Mouse (Mus musculus) neural tube, embryonic 14.5 days (tissue): Measurements from ENCODE around the gene Ckmt1. TPM values are rescaled to one million over a fixed set of nuclear protein-coding genes. Genes with fewer than 3 reads are reported as not detected.

Source experiments
- ATAC-seq: fragments of 200-750 bp; cut with Nextera tagmentation; 2 replicates; pipeline ENCODE4 v1.8.0; 2017; ENCODE audit warnings: low read depth, mild to moderate bottlenecking, moderate TSS enrichment, moderate library complexity
- H3K27ac ChIP-seq: fragments of 300-500 bp; sonication (generic); 2 replicates; pipeline ENCODE4 v1.5.1; 2014; ENCODE audit warnings: low read depth, mild to moderate bottlenecking, control low read depth, low read length, moderate library complexity, mixed read lengths
- H3K27me3 ChIP-seq: fragments of 300-500 bp; sonication (generic); 2 replicates; pipeline ENCODE4 v1.6.1; 2014; ENCODE audit warnings: low read length; ENCODE audit not compliant: control insufficient read depth, insufficient read depth
- H3K36me3 ChIP-seq: fragments of 300-500 bp; sonication (generic); 2 replicates; pipeline ENCODE4 v1.6.1; 2014; ENCODE audit warnings: low read length, mixed read lengths; ENCODE audit not compliant: control insufficient read depth, insufficient read depth
- H3K4me1 ChIP-seq: fragments of 300-500 bp; sonication (generic); 2 replicates; pipeline ENCODE4 v1.6.1; 2014; ENCODE audit warnings: low read length; ENCODE audit not compliant: control insufficient read depth, insufficient read depth
- H3K4me2 ChIP-seq: fragments of 300-500 bp; sonication (generic); 2 replicates; pipeline ENCODE4 v1.6.1; 2014; ENCODE audit warnings: mild to moderate bottlenecking, low read depth, low read length, control low read depth
- H3K4me3 ChIP-seq: fragments of 300-500 bp; sonication (generic); 2 replicates; pipeline ENCODE4 v1.5.1; 2014; ENCODE audit warnings: low read depth, low read length, control low read depth, mixed read lengths
- H3K9ac ChIP-seq: fragments of 300-500 bp; sonication (generic); replicated peaks from 2 replicates; pipeline ENCODE4 v1.6.1; 2014; ENCODE audit warnings: low read depth, mild to moderate bottlenecking, control low read depth, low read length, mixed read lengths
- H3K9me3 ChIP-seq: fragments of 300-500 bp; sonication (generic); 2 replicates; pipeline ENCODE4 v1.6.1; 2016; ENCODE audit warnings: low read length; ENCODE audit not compliant: control insufficient read depth
- WGBS: fragments of 180-500 bp; shearing (Covaris S2); extraction: QIAGEN DNeasy Blood & Tissue Kit; methylation state at CpG from one replicate; pipeline ENCODE4 v1.1.7; 2014; 5-methylcytosine and 5-hydroxymethylcytosine counted together
- polyA plus RNA-seq: library from polyadenylated mRNA; unstranded; fragments of >200 nt; fragmentation: Nextera tagmentation; extraction: Ambion mirVana; gene quantifications from 2 replicates; pipeline ENCODE4 v1.2.1, GENCODE M21; 2014

The Ckmt1 gene
- 83.5 and 108 TPM in 2 replicates for polyA plus RNA-seq

GRCm38 (mm10) chr2:121357494-121357893, at the start of gene Ckmt1:
Gene Ckmt1 (plus strand): TSS chr2:121357714.
- Histone ChIP-seq H3K9ac (peak within 1 kb of the TSS; percentile 64), H3K9me3 (no peaks in the 10 kb centered on the region), H3K27me3 (peaks cover 6% of the 10 kb centered on the region), H3K4me3 (peak within 1 kb of the TSS; percentile 43), H3K27ac (peak within 1 kb of the TSS; percentile 62; the same call in 1 of the 2 replicates), H3K36me3 (no peaks in the 10 kb centered on the region), H3K4me2 (peak within 1 kb of the TSS; percentile 54), H3K4me1 (0 out of 2 replicates have a peak, but pooled peaks cover 11% of the 10 kb centered on the region)
- WGBS = 69% methylated on average over 5 of the region's 5 CpGs
- ATAC-seq = no peak

DNA sequence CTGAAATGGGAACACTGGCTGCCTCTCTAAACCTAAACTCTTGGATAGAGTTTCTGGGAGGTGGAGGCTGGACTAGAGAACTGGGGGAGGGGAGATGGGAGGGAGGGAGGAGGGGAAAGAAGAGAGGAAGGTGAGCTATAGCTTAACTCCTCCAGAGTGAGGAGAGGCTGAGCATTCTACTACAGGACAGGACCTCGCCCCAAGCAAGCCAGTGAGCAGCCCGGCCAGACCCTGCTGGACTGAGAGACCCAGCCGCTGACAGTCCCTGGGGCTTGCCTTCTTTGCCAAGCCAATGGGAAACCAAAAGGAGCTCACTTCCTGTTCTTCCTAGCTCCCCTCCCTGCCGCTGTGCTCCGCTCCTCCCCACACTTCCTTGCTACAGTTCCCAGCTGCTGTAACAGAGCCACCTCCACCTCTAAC, 48.5 kb upstream of the Ckmt1 start:
- H3K9ac ChIP-seq = no peak overlapping the region
- 41% methylated on average over 5 of the region's 5 CpGs for WGBS
- 0 out of 2 replicates have a peak, but pooled peaks have one; percentile 34 for ATAC-seq
- H3K27me3 ChIP-seq = no peaks in the 10 kb centered on the region
- peaks cover 34% of the 10 kb centered on the region for H3K36me3 ChIP-seq
- no peak overlapping the region for H3K27ac ChIP-seq
- no peak overlapping the region for H3K4me2 ChIP-seq
- no peaks in the 10 kb centered on the region for H3K4me1 ChIP-seq
- no peak overlapping the region for H3K4me3 ChIP-seq
- no peaks in the 10 kb centered on the region for H3K9me3 ChIP-seq

- Histone ChIP-seq H3K4me3 (no peak overlapping the region), H3K9me3 (no peaks in the 10 kb centered on the region), H3K36me3 (peaks cover 7% of the 10 kb centered on the region; the same call in 1 of the 2 replicates), H3K9ac (no peak overlapping the region), H3K27me3 (no peaks in the 10 kb centered on the region), H3K27ac (no peak overlapping the region), H3K4me1 (no peaks in the 10 kb centered on the region), H3K4me2 (no peak overlapping the region)
- WGBS = 84% methylated on average over 8 of the region's 8 CpGs
- ATAC-seq = no peak
Measured at GRCm38 (mm10) chr2:121316278-121316677, 41.2 kb upstream of the Ckmt1 start.

DNA sequence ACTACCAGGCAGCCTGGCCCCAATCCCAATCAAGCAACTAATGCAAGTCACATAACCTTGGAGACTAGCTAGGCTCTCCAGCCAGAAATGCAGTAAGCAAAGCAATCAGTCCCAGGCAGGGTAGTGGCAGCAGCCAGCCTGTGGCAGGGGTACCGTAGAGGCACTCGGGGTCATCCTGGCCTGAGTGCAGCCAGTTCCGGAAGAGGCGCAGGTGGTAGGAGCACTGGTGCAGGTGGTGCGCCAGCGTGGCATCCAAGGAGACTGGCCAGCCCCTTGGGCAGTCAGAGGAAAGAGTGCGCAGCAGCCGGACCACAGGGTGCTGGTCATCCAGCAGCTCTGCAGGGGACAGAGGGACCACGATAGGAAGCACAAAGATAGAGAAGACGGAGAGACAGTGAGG, 34.5 kb upstream of the Ckmt1 start:
- peaks cover 8% of the 10 kb centered on the region for H3K36me3 ChIP-seq
- WGBS = 92% methylated on average over 10 of the region's 10 CpGs
- no peak overlapping the region for H3K9ac ChIP-seq

DNA sequence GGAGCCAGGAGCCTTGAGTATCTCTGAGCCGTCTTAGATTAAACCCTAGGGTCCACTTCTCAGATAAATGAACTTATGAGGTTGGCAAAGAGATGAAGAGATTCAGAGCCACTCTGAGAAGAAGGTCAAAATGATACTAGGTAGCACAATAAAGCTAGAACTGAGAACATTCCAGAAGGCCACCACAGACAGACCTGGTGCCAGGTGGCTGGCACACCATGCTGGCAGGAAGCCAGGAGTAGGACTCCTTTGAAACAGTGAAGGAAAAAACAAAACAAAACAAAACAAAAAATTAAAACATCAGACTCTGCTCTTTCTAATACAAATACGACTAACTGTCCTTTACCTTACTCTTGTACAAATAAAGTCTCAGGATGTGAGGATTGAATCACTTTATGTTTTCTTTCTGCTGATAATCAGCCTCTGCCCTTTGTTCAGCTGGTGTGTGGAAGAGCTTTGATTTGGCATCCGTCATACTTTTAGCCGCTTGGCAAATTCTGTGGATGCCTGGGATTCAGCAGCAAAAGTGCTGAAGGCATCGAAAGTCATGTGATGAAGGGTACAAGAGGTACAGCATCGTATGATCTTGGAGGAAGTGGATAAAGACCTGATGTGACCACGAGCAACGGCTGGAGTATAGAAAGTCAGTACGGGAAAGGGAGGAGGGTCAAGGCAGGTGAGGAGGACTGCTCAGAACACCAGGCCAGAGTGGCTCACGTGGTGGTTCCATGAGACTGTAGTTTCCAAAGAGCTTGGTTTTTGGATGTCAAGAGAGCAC, 33.6 kb upstream of the Ckmt1 start:
- ATAC-seq = no peak
- Histone ChIP-seq H3K4me2 (no peak overlapping the region), H3K4me3 (no peak overlapping the region), H3K9ac (no peak overlapping the region), H3K27me3 (no peaks in the 10 kb centered on the region), H3K27ac (no peak overlapping the region), H3K4me1 (no peaks in the 10 kb centered on the region), H3K36me3 (peaks cover 8% of the 10 kb centered on the region), H3K9me3 (no peaks in the 10 kb centered on the region)
- WGBS = 89% methylated on average over 10 of the region's 10 CpGs

More for the DNA sequence above, 34.5 kb upstream of the Ckmt1 start:
- Histone ChIP-seq H3K4me2 (no peak overlapping the region), H3K27ac (no peak overlapping the region), H3K4me1 (no peaks in the 10 kb centered on the region), H3K9me3 (no peaks in the 10 kb centered on the region), H3K27me3 (no peaks in the 10 kb centered on the region), H3K4me3 (no peak overlapping the region)
- no peak for ATAC-seq

DNA sequence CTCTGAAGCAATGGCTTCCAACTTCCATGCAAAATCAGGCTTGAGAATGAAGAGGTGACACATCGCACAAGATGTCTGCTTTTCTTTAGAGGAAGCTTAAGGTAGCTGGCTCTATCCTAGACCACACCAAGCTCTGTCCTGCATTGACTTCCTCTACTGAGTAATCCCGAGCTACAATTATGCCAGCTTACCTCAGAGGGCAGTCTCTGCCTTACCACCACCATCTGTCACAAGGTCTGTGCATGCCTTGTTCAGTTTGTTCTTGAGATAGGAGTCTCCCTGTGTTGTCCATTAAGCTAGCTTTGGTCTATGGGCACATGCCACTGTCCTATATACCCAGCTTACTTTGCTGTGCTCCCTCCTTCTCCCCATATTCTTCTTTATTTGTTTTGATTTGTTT, 28.0 kb upstream of the Ckmt1 start:
- no peak overlapping the region for H3K4me3 ChIP-seq
- H3K4me2 ChIP-seq = no peak overlapping the region
- H3K36me3 ChIP-seq = peaks cover 24% of the 10 kb centered on the region
- 91% methylated on average over 2 of the region's 2 CpGs for WGBS
- H3K9me3 ChIP-seq = no peaks in the 10 kb centered on the region
- no peak for ATAC-seq
- H3K27me3 ChIP-seq = no peaks in the 10 kb centered on the region
- H3K27ac ChIP-seq = no peak overlapping the region
- H3K9ac ChIP-seq = no peak overlapping the region
- H3K4me1 ChIP-seq = no peaks in the 10 kb centered on the region

DNA sequence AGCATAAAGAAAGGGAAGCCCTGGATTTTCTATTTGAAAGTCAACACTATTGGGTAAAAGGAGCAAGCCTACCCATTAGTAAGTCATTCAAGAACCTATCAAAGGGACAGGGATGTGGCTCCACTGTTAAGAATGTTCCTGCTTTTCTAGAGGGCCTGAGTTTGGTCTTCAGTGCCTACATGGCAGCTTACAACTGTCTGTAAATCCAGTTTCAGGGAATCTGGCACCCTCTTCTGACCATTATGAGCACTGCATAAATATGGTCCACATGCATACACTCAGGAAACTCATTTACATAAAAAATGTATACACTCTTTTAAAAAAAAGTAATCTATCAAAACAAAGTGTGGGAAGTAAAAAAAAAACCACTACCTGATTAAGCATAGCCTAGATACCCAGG, 18.5 kb upstream of the Ckmt1 start:
- Histone ChIP-seq H3K4me1 (no peaks in the 10 kb centered on the region), H3K27me3 (no peaks in the 10 kb centered on the region), H3K9ac (no peak overlapping the region), H3K27ac (no peak overlapping the region), H3K4me2 (no peak overlapping the region), H3K9me3 (no peaks in the 10 kb centered on the region), H3K36me3 (peaks cover 8% of the 10 kb centered on the region; the same call in 1 of the 2 replicates), H3K4me3 (no peak overlapping the region)
- no peak for ATAC-seq

- Histone ChIP-seq H3K36me3 (no peaks in the 10 kb centered on the region), H3K9me3 (no peaks in the 10 kb centered on the region), H3K9ac (no peak overlapping the region), H3K4me3 (no peak overlapping the region), H3K4me2 (no peak overlapping the region), H3K27ac (no peak overlapping the region), H3K4me1 (0 out of 2 replicates have a peak, but pooled peaks cover 8% of the 10 kb centered on the region), H3K27me3 (peaks cover 3% of the 10 kb centered on the region; the same call in 1 of the 2 replicates)
- ATAC-seq = no peak
- 79% methylated on average over 8 of the region's 8 CpGs for WGBS
Measured at GRCm38 (mm10) chr2:121353156-121353555, 4.4 kb upstream of the Ckmt1 start.

DNA sequence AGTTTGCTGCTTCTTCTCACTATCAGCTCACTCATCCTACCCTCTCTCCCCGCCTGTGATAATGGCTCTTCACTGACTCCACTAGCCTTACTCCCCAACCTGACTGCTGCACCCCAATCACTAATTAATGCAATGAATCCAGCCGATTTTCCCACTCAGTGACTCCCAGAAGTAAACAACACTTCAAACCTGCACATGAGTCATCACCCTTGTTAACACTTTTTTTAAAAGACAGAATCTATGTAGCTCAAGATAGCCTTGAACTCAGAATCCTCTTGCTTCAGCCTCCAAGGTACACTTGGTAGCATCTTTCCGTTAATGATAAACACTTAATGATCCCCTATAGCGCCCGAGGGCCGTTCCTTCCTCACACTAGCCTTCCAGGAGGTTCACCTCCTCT, 3.1 kb upstream of the Ckmt1 start:
- H3K4me2 ChIP-seq = peak overlapping the region; percentile 75
- H3K36me3 ChIP-seq = no peaks in the 10 kb centered on the region
- no peak for ATAC-seq
- 0 out of 2 replicates have a peak, but pooled peaks cover 11% of the 10 kb centered on the region for H3K4me1 ChIP-seq
- 3% methylated on average over 6 of the region's 6 CpGs for WGBS
- H3K9ac ChIP-seq = peak overlapping the region; percentile 76
- H3K9me3 ChIP-seq = no peaks in the 10 kb centered on the region
- peak overlapping the region; percentile 64 for H3K4me3 ChIP-seq
- H3K27me3 ChIP-seq = peaks cover 6% of the 10 kb centered on the region
- H3K27ac ChIP-seq = peak overlapping the region; percentile 85
